Mouse (Mus musculus): ENCODE results near the gene Pigt.
A peak's percentile ranks its signal among the peaks of the same experiment; 100 is the strongest.

The Pigt gene

GRCm38 (mm10) chr2:164486258-164487114 is 10.8 kb upstream of the Pigt start:
- no peak for DNase-seq (ENCODE audit: low read depth, low spot score)

GRCm38 (mm10) chr2:164487115-164487527 is 10.2 kb upstream of the Pigt start:
- DNase-seq (ENCODE audit: low read depth, low spot score) = no peak

DNA sequence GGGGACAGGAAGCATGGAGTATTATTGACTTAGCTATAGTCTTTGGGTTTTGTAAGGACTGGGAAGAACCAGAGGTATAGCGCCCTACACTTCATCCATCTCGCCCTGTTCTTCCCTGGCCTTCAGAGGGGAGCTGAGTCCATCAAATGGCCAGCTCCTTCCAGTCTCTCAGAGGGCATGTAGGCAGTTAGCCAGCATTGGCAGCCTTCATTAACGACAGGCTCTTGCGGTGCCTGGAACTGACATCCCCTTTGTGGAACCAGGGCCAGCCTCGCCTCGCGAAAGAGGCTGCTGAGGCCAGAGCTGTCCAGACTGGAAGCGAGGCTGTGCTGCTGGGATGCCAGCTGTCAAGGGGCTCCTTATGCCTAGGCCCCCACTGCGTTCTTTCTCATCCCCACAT is 9.5 kb upstream of the Pigt start:
- DNase-seq (ENCODE audit: low read depth, low spot score) = no peak

GRCm38 (mm10) chr2:164494126-164494525 is 3.2 kb upstream of the Pigt start:
- no peak for DNase-seq (ENCODE audit: low read depth, low spot score)

GRCm38 (mm10) chr2:164496331-164496730 is 989 bp upstream of the Pigt start:
- DNase-seq (ENCODE audit: low read depth, low spot score) = no peak

GRCm38 (mm10) chr2:164497691-164498268 is 460 bp downstream of the Pigt start:
- DNase-seq (ENCODE audit: low read depth, low spot score) = no peak

GRCm38 (mm10) chr2:164499317-164499716 is 2.0 kb downstream of the Pigt start:
- no peak for DNase-seq (ENCODE audit: low read depth, low spot score)

- no peak for DNase-seq (ENCODE audit: low read depth, low spot score)
Observed at GRCm38 (mm10) chr2:164500511-164500910, 3.2 kb downstream of the Pigt start.

GRCm38 (mm10) chr2:164504919-164505318 is 7.6 kb downstream of the Pigt start:
- DNase-seq (ENCODE audit: low read depth, low spot score) = no peak

DNA sequence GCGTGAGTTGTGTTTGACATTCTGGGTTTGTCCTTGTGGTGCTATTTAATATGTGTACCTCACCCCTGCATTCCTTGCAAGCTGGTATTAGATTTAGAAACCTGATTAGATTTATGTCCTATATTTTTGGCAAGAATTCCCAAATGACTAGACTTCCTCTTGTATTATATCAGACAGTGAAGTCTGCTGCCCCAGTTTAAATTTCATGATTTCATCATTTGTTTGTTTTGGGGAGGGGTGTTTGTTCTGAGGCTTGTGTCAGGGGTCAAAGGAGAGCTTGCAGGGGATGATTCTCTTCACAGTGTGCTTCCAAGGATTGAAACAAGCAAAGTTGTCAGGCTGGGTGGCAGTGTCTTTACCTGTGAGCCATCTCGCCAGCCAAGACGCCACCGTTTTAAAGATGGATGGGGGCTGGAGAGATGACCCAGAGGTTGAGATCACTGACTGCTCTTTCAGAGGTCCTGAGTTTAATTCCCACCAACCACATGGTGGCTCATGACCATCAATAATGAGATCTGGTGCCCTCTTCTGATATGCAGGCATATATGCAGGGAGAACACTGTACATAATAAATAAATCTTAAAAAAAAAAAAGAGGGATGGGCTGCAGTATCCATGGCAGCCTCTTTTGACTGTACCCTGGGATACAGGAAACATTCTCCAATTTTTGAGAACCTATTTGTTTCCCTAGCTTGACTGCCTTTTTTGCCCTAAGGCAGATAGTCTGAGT is 8.5 kb downstream of the Pigt start:
- no peak for DNase-seq (ENCODE audit: low read depth, low spot score)

DNA sequence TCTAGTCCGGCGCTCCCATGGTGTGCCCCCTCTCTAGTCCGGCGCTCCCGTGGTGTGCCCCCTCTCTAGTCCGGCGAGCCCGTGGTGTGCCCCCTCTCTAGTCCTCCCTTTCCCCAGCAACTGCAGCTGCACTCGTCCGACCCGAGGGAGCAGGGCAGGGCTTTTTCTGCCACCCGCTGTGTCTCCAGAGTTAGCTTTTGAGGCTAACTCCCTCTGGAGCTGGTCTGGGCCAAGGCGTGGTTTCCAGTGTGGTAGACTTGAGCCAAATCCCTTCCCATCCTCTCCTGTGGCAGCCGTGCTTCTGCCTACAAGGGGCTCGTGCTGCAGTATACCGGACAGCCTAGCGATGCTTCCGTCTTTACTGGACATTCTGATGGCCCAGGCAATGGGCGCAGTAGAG is 10.5 kb downstream of the Pigt start:
- DNase-seq (ENCODE audit: low read depth, low spot score) = no peak

- DNase-seq (ENCODE audit: low read depth, low spot score) = no peak
Observed at GRCm38 (mm10) chr2:164510621-164511190, 13.4 kb downstream of the Pigt start.

DNA sequence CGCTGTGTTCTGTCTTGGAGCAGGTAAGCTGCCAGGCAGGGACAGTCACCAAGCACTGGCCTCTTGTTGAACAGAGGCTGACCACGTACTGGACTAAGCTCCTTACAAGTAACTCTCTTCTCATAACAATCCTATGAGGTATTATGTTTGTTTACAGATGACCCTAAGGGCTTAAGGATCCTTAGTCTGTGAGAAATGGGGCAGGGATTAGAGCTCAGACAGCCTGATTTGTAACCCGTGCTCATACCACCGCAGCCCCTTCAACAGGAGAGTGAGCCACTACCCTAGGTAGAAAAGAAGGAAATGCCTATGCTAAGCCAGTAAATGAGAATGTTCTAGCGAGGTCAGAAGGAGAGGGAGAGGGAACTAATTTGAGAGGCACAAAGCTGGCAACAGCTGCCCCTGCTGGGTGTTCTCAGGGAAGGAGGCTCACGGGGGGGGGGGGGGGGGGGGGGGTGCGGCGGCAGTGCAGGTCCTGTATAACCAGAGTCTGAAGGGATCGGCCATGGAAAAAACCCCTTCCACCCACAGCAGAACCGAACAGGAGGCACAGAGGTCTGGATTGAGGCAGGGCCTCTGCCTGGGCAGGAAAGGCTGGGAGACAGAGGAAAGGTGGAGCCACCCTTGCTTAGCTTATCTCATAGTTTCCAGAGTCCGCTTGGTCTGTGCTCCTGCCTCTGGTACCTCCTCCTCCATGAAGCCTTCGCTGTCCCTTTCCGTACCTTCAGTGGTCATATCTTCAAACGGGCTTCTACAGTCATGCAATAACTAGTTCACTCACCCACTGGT is 15.0 kb downstream of the Pigt start:
- peak; percentile 83 for DNase-seq (ENCODE audit: low read depth, low spot score)

DNA sequence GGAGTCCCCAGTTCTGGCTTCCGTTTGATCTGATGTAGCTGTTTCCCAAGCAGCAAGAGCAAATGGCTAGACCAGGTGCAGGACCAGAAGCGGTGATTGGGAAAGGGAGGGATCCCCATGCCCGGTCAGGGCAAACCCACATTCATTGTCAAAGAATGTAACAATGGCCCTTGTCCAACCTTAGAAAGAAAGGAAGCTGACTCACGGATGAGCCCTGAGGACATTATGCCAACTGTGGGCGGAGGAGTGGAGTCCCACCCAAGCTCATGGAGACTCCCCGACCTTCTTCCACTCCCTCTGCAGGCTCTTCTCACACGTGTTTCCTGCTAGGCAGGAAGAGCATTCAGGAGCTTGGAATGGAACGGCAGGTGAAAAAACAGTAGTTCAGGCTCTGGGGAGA is 16.1 kb downstream of the Pigt start:
- DNase-seq (ENCODE audit: low read depth, low spot score) = no peak

DNA sequence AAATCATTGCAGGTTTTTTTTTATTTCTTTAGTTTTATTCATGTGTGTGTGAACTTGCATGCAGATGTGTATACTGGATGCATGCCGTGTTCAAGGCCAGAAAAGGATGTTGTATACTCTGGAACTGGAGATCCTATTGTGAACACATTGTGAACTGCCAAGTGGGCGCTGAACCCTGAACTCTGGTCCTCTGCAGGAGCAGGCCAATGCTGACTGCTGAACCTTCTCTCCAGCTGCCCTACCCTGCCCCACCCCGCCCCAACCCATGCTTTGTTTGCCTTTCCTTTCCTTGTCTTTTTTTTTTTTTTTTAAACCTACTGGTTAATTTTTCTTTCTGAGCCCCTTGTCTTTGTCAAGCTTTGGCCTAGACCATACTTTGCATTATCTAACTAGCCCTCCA is 17.6 kb downstream of the Pigt start:
- DNase-seq (ENCODE audit: low read depth, low spot score) = no peak

- DNase-seq (ENCODE audit: low read depth, low spot score) = no peak
Observed at GRCm38 (mm10) chr2:164515897-164516296, 18.6 kb downstream of the Pigt start.

GRCm38 (mm10) chr2:164516592-164516991 is 19.3 kb downstream of the Pigt start:
- no peak for DNase-seq (ENCODE audit: low read depth, low spot score)

DNA sequence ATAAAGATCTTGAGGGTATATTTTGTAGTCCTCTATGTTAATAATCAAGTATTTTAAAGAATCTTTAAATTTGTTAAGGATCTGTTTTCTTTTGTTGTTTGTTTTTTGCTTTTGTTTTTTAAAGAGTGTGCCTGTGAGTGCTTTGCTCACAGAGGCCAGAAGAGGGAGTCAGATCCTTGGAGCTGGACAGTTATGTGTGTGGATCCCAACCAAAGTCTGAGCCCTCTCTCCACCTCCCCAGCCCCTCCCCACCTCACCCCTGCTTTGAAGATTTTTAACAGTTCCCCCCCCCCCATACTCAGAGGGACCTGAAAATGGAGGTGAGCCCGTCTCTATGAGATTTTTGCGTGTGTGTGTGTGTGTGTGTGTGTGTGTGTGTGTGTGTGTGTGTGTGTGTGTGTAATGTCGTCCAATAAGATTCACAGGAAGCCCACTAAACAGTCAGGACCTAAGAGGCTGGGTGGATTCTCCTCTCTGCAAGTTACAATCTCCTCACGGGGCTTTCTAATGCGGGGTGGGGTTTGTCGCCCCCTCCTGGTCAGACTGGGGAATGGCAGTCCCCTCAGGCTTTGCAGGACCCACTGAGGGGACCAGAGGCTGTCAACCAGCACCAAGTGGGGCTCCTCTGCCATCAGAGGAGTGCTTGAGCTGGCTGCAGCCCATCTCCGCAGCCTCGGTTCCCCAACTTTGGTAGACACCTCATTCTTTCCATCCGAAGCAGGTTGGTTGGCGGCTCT is 20.3 kb downstream of the Pigt start:
- peak; percentile 42 for DNase-seq (ENCODE audit: low read depth, low spot score)

GRCm38 (mm10) chr2:164518266-164519170 is 21.2 kb downstream of the Pigt start:
- no peak for DNase-seq (ENCODE audit: low read depth, low spot score)

- no peak for DNase-seq (ENCODE audit: low read depth, low spot score)
Observed at GRCm38 (mm10) chr2:164519171-164519526, 21.8 kb downstream of the Pigt start.
